In genomic region chr2:75484951-75485350, GRCm38 (mm10) we compare ENCODE assay signal across 11 mouse cellular contexts.
DNase-seq lines count a peak whose midpoint lies in the region; ATAC-seq and TF ChIP-seq lines count a peak whose summit lies in the region.
"Had no signal": no experiment of that assay in that cellular context is flagged by ENCODE, and none has a peak within 500 bp of the region (broad histone marks: within the 10 kb centered on the region; RNA-seq: fewer than 3 reads in every experiment).

No protein-coding gene starts in this region.

- H3K4me1 ChIP-seq in heart, embryonic 11.5 days (ENCODE audit: control insufficient read depth, insufficient read depth, low read length) = peaks cover 13% of the 10 kb centered on the region
- H3K4me1 ChIP-seq in kidney, postnatal 0 days (replicated peaks; ENCODE audit: insufficient read depth, low read length) = 0 out of 2 replicates have a peak, but pooled peaks cover 4% of the 10 kb centered on the region
- peaks cover 13% of the 10 kb centered on the region for H3K4me1 ChIP-seq in forebrain, embryonic 15.5 days
- H3K4me1 ChIP-seq in intestine, postnatal 0 days (replicated peaks; ENCODE audit: control insufficient read depth, insufficient read depth, low read length) = 0 out of 2 replicates have a peak, but pooled peaks cover 2% of the 10 kb centered on the region

- no peak overlapping the region for H3K27ac ChIP-seq in heart, embryonic 11.5 days (ENCODE audit: low read depth, low read length)
- H3K27ac ChIP-seq in kidney, postnatal 0 days = no peak overlapping the region
- no peak overlapping the region for H3K27ac ChIP-seq in forebrain, embryonic 15.5 days (replicated peaks)
- no peak overlapping the region for H3K27ac ChIP-seq in intestine, postnatal 0 days (ENCODE audit: low read depth, low read length)
- H3K27ac ChIP-seq: embryonic facial prominence, embryonic 12.5 days had no signal

- ATAC-seq in heart, embryonic 11.5 days (replicated peaks; ENCODE audit: insufficient number of reproducible peaks, low FRiP score, low TSS enrichment) = no peak
- no peak for ATAC-seq in kidney, postnatal 0 days (replicated peaks; ENCODE audit: low FRiP score, low read depth)
- ATAC-seq in forebrain, embryonic 15.5 days (replicated peaks) = peak; percentile 46; the same call in 1 of the 2 replicates
- no peak for ATAC-seq in intestine, postnatal 0 days

- 45% methylated on average over 10 of the region's 10 CpGs for WGBS in heart, embryonic 11.5 days (ENCODE audit: insufficient replicate concordance)
- WGBS in kidney, postnatal 0 days = 15% methylated on average over 10 of the region's 10 CpGs
- 23% methylated on average over 10 of the region's 10 CpGs for WGBS in forebrain, embryonic 15.5 days
- 53% methylated on average over 10 of the region's 10 CpGs for WGBS in intestine, postnatal 0 days

- H3K9me3 ChIP-seq in heart, embryonic 11.5 days (replicated peaks; ENCODE audit: control insufficient read depth, low read length) = no peaks in the 10 kb centered on the region
- H3K9me3 ChIP-seq in kidney, postnatal 0 days (replicated peaks; ENCODE audit: low read length) = no peaks in the 10 kb centered on the region
- no peaks in the 10 kb centered on the region for H3K9me3 ChIP-seq in forebrain, embryonic 15.5 days
- H3K9me3 ChIP-seq in intestine, postnatal 0 days (ENCODE audit: control insufficient read depth) = no peaks in the 10 kb centered on the region
- H3K9me3 ChIP-seq: embryonic facial prominence, embryonic 12.5 days had no signal

- H3K36me3 ChIP-seq in heart, embryonic 11.5 days (ENCODE audit: control insufficient read depth, insufficient read depth, low read length) = no peaks in the 10 kb centered on the region
- no peaks in the 10 kb centered on the region for H3K36me3 ChIP-seq in kidney, postnatal 0 days (ENCODE audit: insufficient read depth, low read length)
- no peaks in the 10 kb centered on the region for H3K36me3 ChIP-seq in forebrain, embryonic 15.5 days
- H3K36me3 ChIP-seq in intestine, postnatal 0 days (ENCODE audit: control insufficient read depth, insufficient read depth) = no peaks in the 10 kb centered on the region
- H3K36me3 ChIP-seq: embryonic facial prominence, embryonic 12.5 days had no signal

- no peak overlapping the region for H3K9ac ChIP-seq in heart, embryonic 11.5 days (ENCODE audit: low read depth, low read length)
- H3K9ac ChIP-seq in kidney, postnatal 0 days (ENCODE audit: low read depth, low read length) = no peak overlapping the region
- H3K9ac ChIP-seq in forebrain, embryonic 15.5 days (replicated peaks) = no peak overlapping the region
- no peak overlapping the region for H3K9ac ChIP-seq in intestine, postnatal 0 days (ENCODE audit: low read depth, low read length)
- H3K9ac ChIP-seq: embryonic facial prominence, embryonic 12.5 days had no signal

- intact Hi-C loops in heart, postnatal 36 days (cut with DNase I) = no loop called here

- no peak for TF ChIP-seq CTCF in kidney, postnatal 0 days (IDR thresholded peaks at IDR 0.05; ENCODE audit: low read depth)
- TF ChIP-seq CTCF in intestine, postnatal 0 days (IDR thresholded peaks at IDR 0.05; ENCODE audit: low read depth) = no peak

- H3K4me2 ChIP-seq in heart, embryonic 11.5 days = peak overlapping the region; percentile 6; the same call in 1 of the 2 replicates
- H3K4me2 ChIP-seq in kidney, postnatal 0 days (ENCODE audit: low read length) = peak overlapping the region; percentile 38
- H3K4me2 ChIP-seq in forebrain, embryonic 15.5 days (replicated peaks) = no peak overlapping the region
- H3K4me2 ChIP-seq in intestine, postnatal 0 days (replicated peaks; ENCODE audit: low read depth) = 0 out of 2 replicates have a peak overlapping the region, but pooled peaks have one; percentile 6
- H3K4me2 ChIP-seq: embryonic facial prominence, embryonic 12.5 days had no signal

- no peak for DNase-seq in heart, postnatal 36 days
- peak; percentile 54 for DNase-seq in kidney, postnatal 0 days (ENCODE audit: low spot score)
- DNase-seq in kidney, adult 9 months = no peak
- no peak for DNase-seq in c-Kit-positive CD71-positive TER-119-positive erythroid progenitor cells, embryonic 14.5 days (ENCODE audit: low spot score)
- no peak for DNase-seq in frontal cortex, postnatal 36 days (ENCODE audit: low spot score in 2 of 2)
- DNase-seq: cerebellum, adult 9-11 months; kidney, adult 11 months had no signal

- no peak overlapping the region for H3K4me3 ChIP-seq in heart, embryonic 11.5 days (ENCODE audit: low read depth, low read length)
- H3K4me3 ChIP-seq in kidney, postnatal 0 days (replicated peaks; ENCODE audit: low read depth, low read length) = no peak overlapping the region
- H3K4me3 ChIP-seq in forebrain, embryonic 15.5 days = no peak overlapping the region
- no peak overlapping the region for H3K4me3 ChIP-seq in intestine, postnatal 0 days (ENCODE audit: low read depth, low read length)
- H3K4me3 ChIP-seq: embryonic facial prominence, embryonic 12.5 days had no signal

- H3K27me3 ChIP-seq in heart, embryonic 11.5 days (ENCODE audit: control insufficient read depth, insufficient read depth, low read length) = no peaks in the 10 kb centered on the region
- no peaks in the 10 kb centered on the region for H3K27me3 ChIP-seq in kidney, postnatal 0 days (ENCODE audit: insufficient read depth, low read length)
- H3K27me3 ChIP-seq in forebrain, embryonic 15.5 days = no peaks in the 10 kb centered on the region
- H3K27me3 ChIP-seq in intestine, postnatal 0 days (replicated peaks; ENCODE audit: control insufficient read depth, insufficient read depth, low read length) = peaks cover 3% of the 10 kb centered on the region; the same call in 1 of the 2 replicates
- H3K27me3 ChIP-seq: embryonic facial prominence, embryonic 12.5 days had no signal
